Mouse (Mus musculus): ENCODE data around the gene Hcls1. TPM values are rescaled to one million over a fixed set of nuclear protein-coding genes. Genes with fewer than 3 reads are reported as not detected.

Gene Hcls1
- polyA plus RNA-seq, 1 experiment: 114 TPM

DNA sequence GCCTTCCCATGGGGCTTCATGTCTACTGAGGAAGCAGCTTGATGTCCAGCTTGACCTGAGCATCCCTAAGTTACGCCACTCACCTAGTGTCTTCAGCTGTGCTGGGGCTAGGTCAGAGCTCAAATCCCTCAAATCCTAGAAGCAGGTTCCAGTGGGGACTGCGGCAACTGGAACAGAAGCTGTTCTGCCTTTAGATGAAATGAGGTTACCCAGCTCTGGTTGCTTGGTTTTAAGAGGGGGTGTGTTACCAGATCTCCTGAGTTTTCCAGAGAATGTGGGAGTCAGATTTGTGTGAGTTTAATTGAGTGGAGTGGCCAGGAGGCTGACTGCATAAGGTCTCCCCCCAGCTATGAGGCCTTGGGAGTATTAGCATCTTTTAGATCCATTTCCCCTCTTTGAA lies 44.3 kb downstream of the Hcls1 start:
- Histone ChIP-seq H3K27me3 (ENCODE audit: control insufficient read depth, insufficient read depth, low read length) (no peaks in the 10 kb centered on the region), H3K4me3 (ENCODE audit: extremely low read depth, insufficient read depth, insufficient read length) (no peak overlapping the region), H3K4me1 (ENCODE audit: control insufficient read depth, insufficient read depth, insufficient read length) (no peaks in the 10 kb centered on the region), H3K27ac (ENCODE audit: insufficient read depth, low read length) (no peak overlapping the region), H3K36me3 (ENCODE audit: control insufficient read depth, insufficient read depth, low read length) (no peaks in the 10 kb centered on the region)
- WGBS: 95% methylated on average over 2 of the region's 2 CpGs
- TF ChIP-seq CTCF (IDR thresholded peaks at IDR 0.05; ENCODE audit: extremely low read depth, insufficient read depth, insufficient read length, insufficient replicate concordance) (no peak), POLR2A (IDR thresholded peaks at IDR 0.05; ENCODE audit: low read depth, low read length) (no peak)
- DNase-seq (ENCODE audit: low read depth in 1 of 2, low spot score in 2 of 2): no peak

DNA sequence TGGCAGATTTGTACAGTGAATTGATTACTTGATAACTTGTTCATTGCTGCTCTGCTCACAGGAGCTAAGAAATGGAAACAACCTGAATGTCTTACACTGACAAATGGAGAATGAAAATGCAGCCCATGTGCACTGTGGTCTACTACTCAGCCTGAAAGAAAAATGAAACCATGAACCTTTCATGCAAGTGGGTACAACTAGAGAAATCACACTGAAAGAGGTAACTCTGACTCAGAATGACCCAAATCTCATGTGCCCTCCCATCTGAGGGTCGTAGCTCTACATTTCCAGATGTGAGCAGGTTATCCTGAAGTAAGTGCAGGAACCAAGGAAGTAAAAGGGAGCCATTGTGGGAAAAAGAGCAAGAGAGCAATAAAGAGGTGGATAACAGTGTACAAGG lies 49.0 kb downstream of the Hcls1 start:
- Histone ChIP-seq H3K4me3 (ENCODE audit: extremely low read depth, insufficient read depth, insufficient read length) (no peak overlapping the region), H3K36me3 (ENCODE audit: control insufficient read depth, insufficient read depth, low read length) (no peaks in the 10 kb centered on the region), H3K4me1 (ENCODE audit: control insufficient read depth, insufficient read depth, insufficient read length) (peaks cover 4% of the 10 kb centered on the region; the same call in 1 of the 2 replicates), H3K27ac (ENCODE audit: insufficient read depth, low read length) (no peak overlapping the region), H3K27me3 (ENCODE audit: control insufficient read depth, insufficient read depth, low read length) (no peaks in the 10 kb centered on the region)
- 74% methylated on average over 1 of the region's 1 CpGs for WGBS
- DNase-seq (ENCODE audit: low read depth in 1 of 2, low spot score in 2 of 2): no peak
- TF ChIP-seq CTCF (IDR thresholded peaks at IDR 0.05; ENCODE audit: extremely low read depth, insufficient read depth, insufficient read length, insufficient replicate concordance) (no peak), POLR2A (IDR thresholded peaks at IDR 0.05; ENCODE audit: low read depth, low read length) (no peak)

DNA sequence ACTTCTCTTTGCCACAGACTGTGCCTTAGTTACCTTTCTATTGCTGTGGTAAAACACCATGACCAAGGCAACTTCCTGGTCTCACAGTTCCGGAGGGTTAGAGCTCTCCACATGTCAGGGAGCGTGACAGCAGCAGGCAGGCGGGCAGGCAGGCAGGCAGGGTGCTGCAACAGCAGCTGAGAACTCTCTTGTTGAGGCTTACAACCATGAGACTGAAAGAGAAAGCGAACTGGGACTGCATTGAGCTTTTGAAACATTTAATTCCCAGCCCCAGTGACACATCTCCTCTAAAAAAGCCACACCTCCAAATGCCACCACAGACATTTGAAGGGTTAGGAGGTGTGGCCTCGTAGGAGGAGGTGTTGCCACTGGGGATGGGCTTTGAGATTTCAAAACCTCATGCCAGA lies 50.9 kb downstream of the Hcls1 start:
- TF ChIP-seq CTCF (IDR thresholded peaks at IDR 0.05; ENCODE audit: extremely low read depth, insufficient read depth, insufficient read length, insufficient replicate concordance) (no peak), POLR2A (IDR thresholded peaks at IDR 0.05; ENCODE audit: low read depth, low read length) (no peak)
- Histone ChIP-seq H3K36me3 (ENCODE audit: control insufficient read depth, insufficient read depth, low read length) (no peaks in the 10 kb centered on the region), H3K27me3 (ENCODE audit: control insufficient read depth, insufficient read depth, low read length) (no peaks in the 10 kb centered on the region), H3K4me1 (ENCODE audit: control insufficient read depth, insufficient read depth, insufficient read length) (peaks cover 4% of the 10 kb centered on the region; the same call in 1 of the 2 replicates), H3K27ac (ENCODE audit: insufficient read depth, low read length) (peak overlapping the region; percentile 64), H3K4me3 (ENCODE audit: extremely low read depth, insufficient read depth, insufficient read length) (peak overlapping the region; percentile 52; the same call in 1 of the 2 replicates)
- WGBS: 20% methylated on average over 5 of the region's 5 CpGs
- peak; percentile 49 to 67 for DNase-seq (ENCODE audit: low read depth in 1 of 2, low spot score in 2 of 2)

DNA sequence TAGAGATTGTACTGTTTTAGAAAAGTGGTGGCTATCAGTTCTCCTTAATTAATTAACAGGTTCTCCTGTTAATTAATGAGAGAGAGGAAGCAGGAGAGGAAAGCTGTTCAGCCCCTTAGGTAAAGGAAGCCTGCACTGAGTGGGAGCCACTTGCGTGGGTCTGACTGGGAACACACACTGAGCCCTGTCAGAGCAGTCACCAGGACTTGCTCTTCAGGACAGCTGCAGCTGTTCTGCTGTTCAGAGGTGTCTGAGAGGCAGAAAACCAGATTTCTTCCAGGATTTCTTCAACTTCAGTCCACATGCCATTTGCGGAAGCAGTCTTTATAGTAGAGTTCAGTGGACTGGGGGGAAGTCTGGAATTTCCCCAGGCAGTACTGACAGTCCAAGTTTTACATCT lies 52.6 kb downstream of the Hcls1 start:
- no peak overlapping the region for H3K4me3 ChIP-seq (ENCODE audit: extremely low read depth, insufficient read depth, insufficient read length)
- H3K4me1 ChIP-seq (ENCODE audit: control insufficient read depth, insufficient read depth, insufficient read length): peaks cover 4% of the 10 kb centered on the region; the same call in 1 of the 2 replicates
- H3K36me3 ChIP-seq (ENCODE audit: control insufficient read depth, insufficient read depth, low read length): no peaks in the 10 kb centered on the region
- no peak overlapping the region for H3K27ac ChIP-seq (ENCODE audit: insufficient read depth, low read length)
- DNase-seq (ENCODE audit: low read depth in 1 of 2, low spot score in 2 of 2): no peak
- TF ChIP-seq POLR2A (IDR thresholded peaks at IDR 0.05; ENCODE audit: low read depth, low read length) (no peak), CTCF (IDR thresholded peaks at IDR 0.05; ENCODE audit: extremely low read depth, insufficient read depth, insufficient read length, insufficient replicate concordance) (no peak)
- no peaks in the 10 kb centered on the region for H3K27me3 ChIP-seq (ENCODE audit: control insufficient read depth, insufficient read depth, low read length)
- WGBS: 80% methylated on average over 2 of the region's 2 CpGs

DNA sequence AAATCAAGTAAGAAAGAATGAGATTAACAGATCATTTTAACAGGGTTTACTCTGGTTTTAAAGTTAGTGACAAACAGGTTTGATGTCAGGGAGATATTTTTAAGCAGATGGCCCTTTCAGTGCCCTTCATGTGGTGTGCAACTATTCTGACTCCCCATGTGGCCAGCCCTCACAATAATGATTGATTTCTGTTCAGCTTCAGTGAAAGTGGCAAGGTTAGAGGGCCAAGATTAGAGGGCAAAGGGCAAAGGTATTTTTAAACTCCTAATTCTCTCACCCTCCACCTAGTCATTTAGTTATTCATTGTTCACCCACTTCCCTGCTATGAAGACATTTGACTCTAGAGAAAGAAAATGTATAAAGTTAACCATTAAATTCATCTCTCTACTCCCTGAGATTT lies 53.3 kb downstream of the Hcls1 start:
- H3K36me3 ChIP-seq (ENCODE audit: control insufficient read depth, insufficient read depth, low read length): no peaks in the 10 kb centered on the region
- H3K27me3 ChIP-seq (ENCODE audit: control insufficient read depth, insufficient read depth, low read length): no peaks in the 10 kb centered on the region
- no peak for DNase-seq (ENCODE audit: low read depth in 1 of 2, low spot score in 2 of 2)
- TF ChIP-seq POLR2A (IDR thresholded peaks at IDR 0.05; ENCODE audit: low read depth, low read length): no peak
- no peak for TF ChIP-seq CTCF (IDR thresholded peaks at IDR 0.05; ENCODE audit: extremely low read depth, insufficient read depth, insufficient read length, insufficient replicate concordance)
- peaks cover 4% of the 10 kb centered on the region; the same call in 1 of the 2 replicates for H3K4me1 ChIP-seq (ENCODE audit: control insufficient read depth, insufficient read depth, insufficient read length)
- no peak overlapping the region for H3K4me3 ChIP-seq (ENCODE audit: extremely low read depth, insufficient read depth, insufficient read length)
- H3K27ac ChIP-seq (ENCODE audit: insufficient read depth, low read length): no peak overlapping the region

DNA sequence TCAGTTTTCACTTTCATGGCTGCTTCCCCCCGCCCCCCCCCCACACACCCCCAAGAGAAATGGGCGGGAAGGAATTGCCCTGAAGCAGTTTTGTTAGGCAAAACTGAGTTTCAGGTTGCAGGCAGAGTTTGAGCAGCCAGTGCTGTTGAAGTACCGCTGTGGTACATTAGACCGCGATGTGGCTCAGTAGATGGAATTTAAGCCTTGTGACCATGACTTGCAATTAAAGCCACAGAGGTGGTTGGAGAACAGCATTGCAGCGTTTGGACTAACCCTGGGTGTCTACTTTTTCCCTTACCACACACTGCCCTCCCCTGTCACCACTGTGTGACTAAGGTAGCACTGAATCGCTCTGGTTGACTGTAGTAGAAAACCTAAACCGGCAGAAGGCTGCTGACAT lies 54.7 kb downstream of the Hcls1 start:
- Histone ChIP-seq H3K4me1 (ENCODE audit: control insufficient read depth, insufficient read depth, insufficient read length) (peaks cover 4% of the 10 kb centered on the region; the same call in 1 of the 2 replicates), H3K36me3 (ENCODE audit: control insufficient read depth, insufficient read depth, low read length) (no peaks in the 10 kb centered on the region), H3K27ac (ENCODE audit: insufficient read depth, low read length) (no peak overlapping the region), H3K4me3 (ENCODE audit: extremely low read depth, insufficient read depth, insufficient read length) (no peak overlapping the region), H3K27me3 (ENCODE audit: control insufficient read depth, insufficient read depth, low read length) (no peaks in the 10 kb centered on the region)
- DNase-seq (ENCODE audit: low read depth in 1 of 2, low spot score in 2 of 2): no peak
- WGBS: 16% methylated on average over 8 of the region's 8 CpGs
- TF ChIP-seq POLR2A (IDR thresholded peaks at IDR 0.05; ENCODE audit: low read depth, low read length) (no peak), CTCF (IDR thresholded peaks at IDR 0.05; ENCODE audit: extremely low read depth, insufficient read depth, insufficient read length, insufficient replicate concordance) (no peak)

DNA sequence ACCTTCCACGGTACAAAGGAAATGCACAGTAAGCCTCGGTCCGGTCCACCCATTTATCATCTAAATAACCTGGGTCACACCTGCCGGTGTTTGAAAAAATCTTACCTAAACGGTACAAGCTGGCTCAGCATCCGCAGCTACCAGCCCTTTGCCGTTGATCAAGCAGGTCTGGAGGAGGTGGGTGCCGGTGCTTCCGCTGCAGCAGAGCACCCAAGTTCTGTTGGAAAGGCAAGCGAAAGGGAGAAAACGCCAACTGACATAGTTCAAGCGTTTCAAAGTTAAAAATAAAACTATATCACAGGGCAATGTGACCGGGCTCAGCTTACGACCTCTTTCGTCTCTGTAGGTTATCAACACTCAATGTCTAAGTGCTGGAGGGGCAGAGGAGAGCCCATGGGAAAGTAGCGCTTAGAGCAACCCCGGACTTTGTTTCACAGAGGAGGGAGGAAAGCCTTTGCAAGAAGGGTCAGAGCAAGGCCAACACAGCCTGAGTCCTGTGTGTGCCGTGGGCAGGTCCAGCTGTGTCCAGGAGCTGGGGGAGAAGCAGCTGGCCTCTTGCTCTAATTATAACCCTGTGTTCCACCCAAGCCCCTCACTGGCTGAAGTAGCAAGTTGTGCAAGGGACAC lies 55.3 kb downstream of the Hcls1 start, which contains the start of gene Fbxo40:
Gene Fbxo40 (minus strand): TSS at position 469 of the 627 bp plus-strand sequence.
- TF ChIP-seq CTCF (IDR thresholded peaks at IDR 0.05; ENCODE audit: extremely low read depth, insufficient read depth, insufficient read length, insufficient replicate concordance): no peak
- no peak for TF ChIP-seq POLR2A (IDR thresholded peaks at IDR 0.05; ENCODE audit: low read depth, low read length)
- no peak within 1 kb of the TSS for H3K4me3 ChIP-seq (ENCODE audit: extremely low read depth, insufficient read depth, insufficient read length)
- H3K4me1 ChIP-seq (ENCODE audit: control insufficient read depth, insufficient read depth, insufficient read length): peaks cover 2% of the 10 kb centered on the region; the same call in 1 of the 2 replicates
- no peak for DNase-seq (ENCODE audit: low read depth in 1 of 2, low spot score in 2 of 2)
- 75% methylated on average over 18 of the region's 18 CpGs for WGBS
- no peak within 1 kb of the TSS for H3K27ac ChIP-seq (ENCODE audit: insufficient read depth, low read length)
- H3K36me3 ChIP-seq (ENCODE audit: control insufficient read depth, insufficient read depth, low read length): no peaks in the 10 kb centered on the region
- no peaks in the 10 kb centered on the region for H3K27me3 ChIP-seq (ENCODE audit: control insufficient read depth, insufficient read depth, low read length)
